Mouse (Mus musculus): ENCODE measurements at regions not wholly inside any gene's neighbourhood (a gene's known extent, or its start where the extent isn't known, plus 50 kb on each side); places are given as distances from the start of the nearest gene placed in this dataset.

GRCm38 (mm10) chr7:138501347-138502014 is 104.0 kb upstream of the Tcerg1l start:
- Histone ChIP-seq H3K36me3 (ENCODE audit: control insufficient read depth, insufficient read depth) (no peaks in the 10 kb centered on the region), H3K79me2 (ENCODE audit: control insufficient read depth, insufficient read depth) (no peaks in the 10 kb centered on the region), H3K4me3 (ENCODE audit: insufficient read depth, poor library complexity, severe bottlenecking) (no peak overlapping the region), H3K27me3 (ENCODE audit: control insufficient read depth, insufficient read depth, insufficient read length) (no peaks in the 10 kb centered on the region), H3K79me3 (ENCODE audit: low read depth) (no peaks in the 10 kb centered on the region), H3ac (ENCODE audit: control insufficient read depth, insufficient read length, low read depth) (no peak overlapping the region)
- TF ChIP-seq CEBPB (IDR thresholded peaks at IDR 0.05; ENCODE audit: low read depth) (no peak), MYOG (IDR thresholded peaks at IDR 0.05; ENCODE audit: control insufficient read depth, extremely low read depth, insufficient read length) (no peak)

GRCm38 (mm10) chr7:138497771-138498170 is 100.2 kb upstream of the Tcerg1l start:
- Histone ChIP-seq H3K79me2 (ENCODE audit: control insufficient read depth, insufficient read depth) (no peaks in the 10 kb centered on the region), H3K4me3 (ENCODE audit: insufficient read depth, poor library complexity, severe bottlenecking) (no peak overlapping the region), H3K36me3 (ENCODE audit: control insufficient read depth, insufficient read depth) (no peaks in the 10 kb centered on the region), H3K27me3 (ENCODE audit: control insufficient read depth, insufficient read depth, insufficient read length) (no peaks in the 10 kb centered on the region), H3ac (ENCODE audit: control insufficient read depth, insufficient read length, low read depth) (no peak overlapping the region), H3K79me3 (ENCODE audit: low read depth) (no peaks in the 10 kb centered on the region)
- TF ChIP-seq FOSL1 (IDR thresholded peaks at IDR 0.05; ENCODE audit: insufficient read depth, low read length, poor library complexity, severe bottlenecking) (no peak), USF1 (IDR thresholded peaks at IDR 0.05; ENCODE audit: low read depth) (no peak), MAX (IDR thresholded peaks at IDR 0.05) (no peak), CTCF (IDR thresholded peaks at IDR 0.05; ENCODE audit: control insufficient read depth, insufficient read depth, insufficient read length) (no peak)

- H3K27me3 ChIP-seq (ENCODE audit: control insufficient read depth, insufficient read depth, insufficient read length) = no peaks in the 10 kb centered on the region
- no peaks in the 10 kb centered on the region for H3K79me2 ChIP-seq (ENCODE audit: control insufficient read depth, insufficient read depth)
- no peaks in the 10 kb centered on the region for H3K79me3 ChIP-seq (ENCODE audit: low read depth)
- H3K4me3 ChIP-seq (ENCODE audit: insufficient read depth, poor library complexity, severe bottlenecking) = no peak overlapping the region
- H3K36me3 ChIP-seq (ENCODE audit: control insufficient read depth, insufficient read depth) = no peaks in the 10 kb centered on the region
- H3ac ChIP-seq (ENCODE audit: control insufficient read depth, insufficient read length, low read depth) = no peak overlapping the region
- TF ChIP-seq CEBPB (IDR thresholded peaks at IDR 0.05; ENCODE audit: low read depth) (no peak), FOSL1 (IDR thresholded peaks at IDR 0.05; ENCODE audit: insufficient read depth, low read length, poor library complexity, severe bottlenecking) (no peak), MAX (IDR thresholded peaks at IDR 0.05) (no peak), MYOD1 (IDR thresholded peaks at IDR 0.05; ENCODE audit: control insufficient read depth, insufficient read length, low read depth) (no peak), USF1 (IDR thresholded peaks at IDR 0.05; ENCODE audit: low read depth) (no peak), CTCF (IDR thresholded peaks at IDR 0.05; ENCODE audit: control insufficient read depth, insufficient read depth, insufficient read length) (no peak), MYOG (IDR thresholded peaks at IDR 0.05; ENCODE audit: control insufficient read depth, extremely low read depth, insufficient read length) (no peak)
Measured at GRCm38 (mm10) chr7:138497202-138497601, 99.7 kb upstream of the Tcerg1l start.

GRCm38 (mm10) chr7:138493661-138494060 is 96.1 kb upstream of the Tcerg1l start:
- no peak for TF ChIP-seq USF1 (IDR thresholded peaks at IDR 0.05; ENCODE audit: low read depth)
- no peak for TF ChIP-seq MAX (IDR thresholded peaks at IDR 0.05)
- H3ac ChIP-seq (ENCODE audit: control insufficient read depth, insufficient read length, low read depth) = no peak overlapping the region
- no peak overlapping the region for H3K4me3 ChIP-seq (ENCODE audit: insufficient read depth, poor library complexity, severe bottlenecking)
- no peaks in the 10 kb centered on the region for H3K27me3 ChIP-seq (ENCODE audit: control insufficient read depth, insufficient read depth, insufficient read length)
- no peaks in the 10 kb centered on the region for H3K79me3 ChIP-seq (ENCODE audit: low read depth)
- H3K79me2 ChIP-seq (ENCODE audit: control insufficient read depth, insufficient read depth) = no peaks in the 10 kb centered on the region
- no peaks in the 10 kb centered on the region for H3K36me3 ChIP-seq (ENCODE audit: control insufficient read depth, insufficient read depth)

GRCm38 (mm10) chr7:138492261-138492660 is 94.7 kb upstream of the Tcerg1l start:
- no peak overlapping the region for H3ac ChIP-seq (ENCODE audit: control insufficient read depth, insufficient read length, low read depth)
- H3K4me3 ChIP-seq (ENCODE audit: insufficient read depth, poor library complexity, severe bottlenecking) = no peak overlapping the region
- no peaks in the 10 kb centered on the region for H3K27me3 ChIP-seq (ENCODE audit: control insufficient read depth, insufficient read depth, insufficient read length)
- TF ChIP-seq USF1 (IDR thresholded peaks at IDR 0.05; ENCODE audit: low read depth) (no peak), MAX (IDR thresholded peaks at IDR 0.05) (no peak), FOSL1 (IDR thresholded peaks at IDR 0.05; ENCODE audit: insufficient read depth, low read length, poor library complexity, severe bottlenecking) (no peak), MYOG (IDR thresholded peaks at IDR 0.05; ENCODE audit: control insufficient read depth, extremely low read depth, insufficient read length) (no peak), CTCF (IDR thresholded peaks at IDR 0.05; ENCODE audit: control insufficient read depth, insufficient read depth, insufficient read length) (no peak), MYOD1 (IDR thresholded peaks at IDR 0.05; ENCODE audit: control insufficient read depth, insufficient read length, low read depth) (no peak), CEBPB (IDR thresholded peaks at IDR 0.05; ENCODE audit: low read depth) (no peak)
- H3K79me2 ChIP-seq (ENCODE audit: control insufficient read depth, insufficient read depth) = no peaks in the 10 kb centered on the region
- H3K79me3 ChIP-seq (ENCODE audit: low read depth) = no peaks in the 10 kb centered on the region
- H3K36me3 ChIP-seq (ENCODE audit: control insufficient read depth, insufficient read depth) = no peaks in the 10 kb centered on the region

- TF ChIP-seq MAX (IDR thresholded peaks at IDR 0.05) (no peak), MYOG (IDR thresholded peaks at IDR 0.05; ENCODE audit: control insufficient read depth, extremely low read depth, insufficient read length) (no peak), USF1 (IDR thresholded peaks at IDR 0.05; ENCODE audit: low read depth) (no peak), FOSL1 (IDR thresholded peaks at IDR 0.05; ENCODE audit: insufficient read depth, low read length, poor library complexity, severe bottlenecking) (no peak), MYOD1 (IDR thresholded peaks at IDR 0.05; ENCODE audit: control insufficient read depth, insufficient read length, low read depth) (no peak), CTCF (IDR thresholded peaks at IDR 0.05; ENCODE audit: control insufficient read depth, insufficient read depth, insufficient read length) (no peak), CEBPB (IDR thresholded peaks at IDR 0.05; ENCODE audit: low read depth) (no peak)
- H3K36me3 ChIP-seq (ENCODE audit: control insufficient read depth, insufficient read depth) = no peaks in the 10 kb centered on the region
- H3K79me2 ChIP-seq (ENCODE audit: control insufficient read depth, insufficient read depth) = no peaks in the 10 kb centered on the region
- no peaks in the 10 kb centered on the region for H3K79me3 ChIP-seq (ENCODE audit: low read depth)
- H3K27me3 ChIP-seq (ENCODE audit: control insufficient read depth, insufficient read depth, insufficient read length) = no peaks in the 10 kb centered on the region
- H3K4me3 ChIP-seq (ENCODE audit: insufficient read depth, poor library complexity, severe bottlenecking) = no peak overlapping the region
- H3ac ChIP-seq (ENCODE audit: control insufficient read depth, insufficient read length, low read depth) = no peak overlapping the region
Measured at GRCm38 (mm10) chr7:138489471-138489870, 91.9 kb upstream of the Tcerg1l start.

Data from C2C12 (cell line).